Mouse (Mus musculus): ENCODE results near the gene Tbc1d1.

GRCm38 (mm10) chr5:64244745-64245144 lies 88.6 kb downstream of the Tbc1d1 start:
- no peak for TF ChIP-seq CTCF (IDR thresholded peaks at IDR 0.05; ENCODE audit: low read depth)
- TF ChIP-seq EP300 (IDR thresholded peaks at IDR 0.05; ENCODE audit: low read depth) = no peak
